Mouse (Mus musculus): ENCODE measurements around the gene Chic2. TPM values are rescaled to one million over a fixed set of nuclear protein-coding genes. Genes with fewer than 3 reads are reported as not detected.

Gene Chic2
- polyA plus RNA-seq, 1 experiment, result 29.4 TPM

DNA sequence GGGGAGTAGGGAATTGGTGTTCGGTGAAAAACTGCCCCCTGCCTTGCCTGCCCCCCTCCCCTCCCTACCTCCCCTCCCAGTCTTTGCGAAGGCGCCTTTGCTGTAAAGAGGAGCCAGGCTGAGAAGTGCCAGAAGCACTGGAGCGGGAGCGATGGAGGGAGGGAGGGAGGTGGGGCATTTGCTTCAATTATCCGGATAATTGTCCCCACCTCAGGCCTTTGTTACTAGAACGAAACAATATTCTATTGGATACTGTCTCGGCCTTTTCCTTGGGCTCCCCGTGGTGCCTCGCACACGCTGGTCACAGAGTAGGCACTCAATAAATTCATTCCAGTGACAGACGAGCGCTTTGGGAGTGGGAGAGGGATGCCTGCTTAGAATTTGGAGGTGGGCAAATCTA lies 25.6 kb upstream of the Chic2 start:
- Histone ChIP-seq H3K4me3 (ENCODE audit: insufficient read depth, low read length) (no peak overlapping the region), H3K27ac (ENCODE audit: insufficient read depth, low read length) (no peak overlapping the region), H3K4me1 (ENCODE audit: control insufficient read depth, insufficient read depth, low read length) (no peaks in the 10 kb centered on the region)
- no peak for TF ChIP-seq CTCF (IDR thresholded peaks at IDR 0.05; ENCODE audit: borderline replicate concordance, insufficient read depth, low read length)
- TF ChIP-seq POLR2A (IDR thresholded peaks at IDR 0.05; ENCODE audit: low read depth, low read length), result no peak

DNA sequence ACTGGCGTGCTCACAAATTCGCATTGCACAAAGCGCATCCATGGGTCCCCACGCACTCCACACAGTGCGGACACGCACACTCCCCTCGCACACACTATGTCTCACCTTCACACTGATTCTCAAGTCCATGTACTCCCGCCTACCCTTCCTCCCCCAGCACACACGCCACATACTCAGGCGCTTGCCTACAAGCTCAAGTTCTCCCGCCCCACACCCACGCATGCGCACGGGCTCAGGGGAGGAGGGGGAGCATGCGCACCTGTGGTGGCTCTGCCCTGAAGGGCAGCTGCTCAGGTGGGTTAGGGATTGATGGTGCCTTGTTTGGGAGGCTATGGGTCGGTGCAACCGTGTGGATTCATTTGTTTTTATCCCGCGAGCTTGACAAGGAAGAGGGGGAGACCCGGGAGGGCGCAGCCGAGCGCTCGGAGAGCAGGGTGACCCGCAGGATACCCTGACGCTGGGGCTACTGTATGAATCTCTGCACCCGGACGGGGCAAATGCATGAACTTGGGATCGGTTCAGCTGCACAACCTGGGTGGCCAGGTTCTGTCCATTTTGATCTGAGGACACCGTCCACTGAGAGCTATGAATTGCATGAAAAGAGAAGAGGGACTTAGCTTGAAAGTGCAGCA lies 22.7 kb upstream of the Chic2 start:
- H3K27ac ChIP-seq (ENCODE audit: insufficient read depth, low read length), result no peak overlapping the region
- H3K4me1 ChIP-seq (ENCODE audit: control insufficient read depth, insufficient read depth, low read length), result no peaks in the 10 kb centered on the region

DNA sequence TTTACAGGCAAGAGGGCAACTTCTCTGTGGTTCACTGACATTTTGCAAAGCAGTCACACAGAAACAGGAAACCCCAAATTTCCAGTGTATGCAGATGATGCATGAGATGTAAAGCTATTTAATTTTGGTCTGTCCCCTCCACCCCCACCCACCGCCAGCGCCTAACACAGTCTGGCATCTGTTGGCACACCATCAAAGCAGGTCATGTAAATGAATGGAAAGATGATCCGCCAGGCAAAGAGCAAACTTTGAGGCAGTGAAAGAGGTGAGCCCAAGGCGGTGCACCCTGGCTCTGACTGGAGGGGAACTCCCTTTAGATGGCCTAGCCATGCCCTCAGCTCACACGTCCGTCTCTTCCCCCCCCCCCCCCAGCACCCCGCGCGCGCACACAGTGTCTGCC lies 22.1 kb upstream of the Chic2 start:
- Histone ChIP-seq H3K4me1 (ENCODE audit: control insufficient read depth, insufficient read depth, low read length) (no peaks in the 10 kb centered on the region), H3K27ac (ENCODE audit: insufficient read depth, low read length) (no peak overlapping the region), H3K4me3 (ENCODE audit: insufficient read depth, low read length) (no peak overlapping the region)
- TF ChIP-seq POLR2A (IDR thresholded peaks at IDR 0.05; ENCODE audit: low read depth, low read length) (no peak), CTCF (IDR thresholded peaks at IDR 0.05; ENCODE audit: borderline replicate concordance, insufficient read depth, low read length) (no peak)

More for the DNA sequence above, 22.7 kb upstream of the Chic2 start:
- peak overlapping the region; percentile 24 for H3K4me3 ChIP-seq (ENCODE audit: insufficient read depth, low read length)
- TF ChIP-seq CTCF (IDR thresholded peaks at IDR 0.05; ENCODE audit: borderline replicate concordance, insufficient read depth, low read length) (no peak), POLR2A (IDR thresholded peaks at IDR 0.05; ENCODE audit: low read depth, low read length) (no peak)

DNA sequence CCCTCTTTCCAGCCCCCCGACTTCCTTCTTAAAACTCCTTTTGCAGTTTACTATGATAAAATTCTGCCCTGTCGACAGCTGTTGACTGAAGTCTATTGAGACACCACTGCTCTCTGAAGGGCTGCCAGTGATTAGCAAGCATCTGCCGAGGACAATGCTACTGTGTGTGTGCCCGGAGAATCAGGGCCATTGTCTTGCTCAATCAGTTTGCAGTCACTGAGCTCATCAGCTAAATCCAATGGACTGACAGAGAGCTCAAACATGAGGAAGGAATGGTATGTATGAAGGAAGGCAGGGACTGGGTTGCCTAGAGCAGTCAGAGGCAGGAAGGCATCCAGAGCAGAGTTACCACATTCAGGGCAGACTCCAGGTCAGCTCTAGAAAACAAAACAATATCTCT lies 18.6 kb upstream of the Chic2 start:
- Histone ChIP-seq H3K4me1 (ENCODE audit: control insufficient read depth, insufficient read depth, low read length) (no peaks in the 10 kb centered on the region), H3K27ac (ENCODE audit: insufficient read depth, low read length) (no peak overlapping the region), H3K4me3 (ENCODE audit: insufficient read depth, low read length) (no peak overlapping the region)
- TF ChIP-seq POLR2A (IDR thresholded peaks at IDR 0.05; ENCODE audit: low read depth, low read length) (no peak), CTCF (IDR thresholded peaks at IDR 0.05; ENCODE audit: borderline replicate concordance, insufficient read depth, low read length) (no peak)

DNA sequence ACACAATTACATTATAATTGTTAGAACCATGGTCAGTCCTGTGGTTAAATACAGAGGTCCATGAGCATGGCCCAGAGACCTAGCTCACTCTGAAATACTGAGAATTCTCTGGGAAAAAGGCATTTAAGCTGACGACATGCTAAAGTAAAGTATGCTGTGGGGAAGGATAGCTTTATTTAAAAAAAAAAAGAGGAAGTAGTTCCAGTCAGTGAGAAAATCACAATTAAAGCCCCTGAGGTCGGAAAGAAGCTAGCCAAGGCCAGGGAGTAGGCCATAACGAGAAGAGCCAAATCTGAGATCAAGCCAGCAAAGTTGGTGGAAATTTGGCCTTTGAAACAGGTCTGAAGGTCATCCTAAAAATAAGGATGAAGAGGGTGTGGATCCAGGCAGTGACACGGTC lies 6.5 kb upstream of the Chic2 start:
- no peak overlapping the region for H3K27ac ChIP-seq (ENCODE audit: insufficient read depth, low read length)
- TF ChIP-seq CTCF (IDR thresholded peaks at IDR 0.05; ENCODE audit: borderline replicate concordance, insufficient read depth, low read length) (no peak), POLR2A (IDR thresholded peaks at IDR 0.05; ENCODE audit: low read depth, low read length) (no peak)
- no peak overlapping the region for H3K4me3 ChIP-seq (ENCODE audit: insufficient read depth, low read length)
- H3K4me1 ChIP-seq (ENCODE audit: control insufficient read depth, insufficient read depth, low read length), result peaks cover 4% of the 10 kb centered on the region; the same call in 1 of the 2 replicates

DNA sequence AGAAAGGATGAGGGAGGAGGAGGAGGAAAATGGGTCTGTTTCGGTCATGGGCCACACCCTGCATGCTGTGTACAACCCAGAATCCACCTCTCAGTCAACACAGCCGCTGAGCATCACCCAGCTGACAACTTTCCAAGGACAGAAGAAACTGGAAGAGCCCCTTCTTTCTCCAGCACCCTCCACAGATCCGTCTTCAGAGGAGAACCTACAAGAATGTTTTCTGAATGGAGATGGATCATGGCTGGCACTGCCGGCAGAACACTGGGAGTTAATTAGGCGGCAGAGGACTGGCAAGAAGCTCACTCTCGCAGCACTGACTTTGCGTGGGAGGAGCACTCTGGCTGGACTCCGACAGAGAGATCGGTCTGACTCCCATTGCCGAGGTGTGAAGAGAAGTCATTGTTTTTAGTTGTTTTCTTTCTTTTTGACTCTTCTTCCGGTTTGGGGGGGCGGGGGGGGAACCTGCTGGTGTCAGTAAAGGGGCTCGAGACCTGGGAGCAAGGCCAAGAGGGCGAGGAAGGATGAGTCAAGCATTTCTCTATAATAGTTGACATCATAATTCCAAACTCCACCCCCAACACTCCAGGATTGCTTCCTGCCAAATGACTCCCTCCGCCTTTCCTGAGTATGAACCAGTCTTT lies 2.2 kb upstream of the Chic2 start:
- Histone ChIP-seq H3K27ac (ENCODE audit: insufficient read depth, low read length) (no peak overlapping the region; the same call in 1 of the 2 replicates), H3K4me1 (ENCODE audit: control insufficient read depth, insufficient read depth, low read length) (peaks cover 7% of the 10 kb centered on the region), H3K4me3 (ENCODE audit: insufficient read depth, low read length) (no peak overlapping the region)
- TF ChIP-seq POLR2A (IDR thresholded peaks at IDR 0.05; ENCODE audit: low read depth, low read length) (no peak), CTCF (IDR thresholded peaks at IDR 0.05; ENCODE audit: borderline replicate concordance, insufficient read depth, low read length) (no peak)

DNA sequence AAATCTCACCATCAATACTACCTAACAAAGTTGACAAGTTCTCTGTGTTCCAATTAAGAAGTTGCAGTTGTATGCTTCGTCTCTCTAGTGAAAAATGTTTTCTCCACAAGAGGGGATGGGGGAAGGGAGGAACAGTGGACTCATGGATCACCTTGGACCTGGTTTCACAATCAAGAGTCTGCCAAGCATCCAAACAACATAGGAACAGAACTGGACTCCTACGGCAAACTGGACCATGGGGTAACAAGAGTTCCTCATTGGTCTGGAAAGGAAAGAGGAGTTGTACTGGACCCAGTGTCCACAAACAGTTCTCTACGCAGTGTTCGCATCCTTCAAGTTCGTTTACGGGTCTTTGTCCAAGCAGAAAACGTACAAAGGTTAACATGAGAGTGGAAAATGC lies 797 bp upstream of the Chic2 start:
- peak overlapping the region; percentile 16; the same call in 1 of the 2 replicates for H3K27ac ChIP-seq (ENCODE audit: insufficient read depth, low read length)
- TF ChIP-seq CTCF (IDR thresholded peaks at IDR 0.05; ENCODE audit: borderline replicate concordance, insufficient read depth, low read length), result no peak
- no peak for TF ChIP-seq POLR2A (IDR thresholded peaks at IDR 0.05; ENCODE audit: low read depth, low read length)
- no peak overlapping the region for H3K4me3 ChIP-seq (ENCODE audit: insufficient read depth, low read length)
- peaks cover 7% of the 10 kb centered on the region for H3K4me1 ChIP-seq (ENCODE audit: control insufficient read depth, insufficient read depth, low read length)

DNA sequence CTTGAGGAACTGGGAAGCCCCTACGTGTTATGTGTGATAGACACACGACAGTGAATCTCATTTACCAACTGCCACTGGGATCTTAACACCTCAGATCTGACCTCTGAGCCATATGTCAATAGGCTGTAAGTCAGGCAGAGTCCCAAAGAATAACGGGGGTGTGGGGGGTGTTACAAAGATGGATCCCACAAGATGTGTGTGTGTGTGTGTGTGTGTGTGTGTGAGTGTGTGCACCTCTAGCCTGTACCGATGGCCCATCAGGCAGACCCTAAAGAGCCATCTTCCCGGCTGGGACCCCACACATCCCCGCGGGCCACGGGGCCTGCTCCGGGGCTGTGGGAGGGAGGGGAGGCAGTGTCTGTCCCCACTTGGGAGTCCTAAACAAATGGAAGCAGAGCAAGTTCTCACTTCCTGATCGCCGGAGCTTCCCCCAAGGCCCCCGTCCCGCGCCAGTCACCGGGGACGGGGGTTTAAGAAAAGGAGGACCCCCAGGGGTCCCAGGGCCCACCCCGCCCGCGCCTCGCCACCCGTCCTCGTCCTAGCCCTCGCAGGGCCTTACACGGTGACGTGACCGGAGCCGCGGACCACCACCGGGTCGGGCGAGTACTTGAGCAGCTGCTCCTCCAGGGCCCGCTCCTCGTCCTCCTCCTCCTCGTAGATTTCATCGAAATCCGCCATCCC lies 813 bp downstream of the Chic2 start:
- H3K27ac ChIP-seq (ENCODE audit: insufficient read depth, low read length), result peak overlapping the region; percentile 82
- peaks cover 7% of the 10 kb centered on the region for H3K4me1 ChIP-seq (ENCODE audit: control insufficient read depth, insufficient read depth, low read length)
- no peak for TF ChIP-seq CTCF (IDR thresholded peaks at IDR 0.05; ENCODE audit: borderline replicate concordance, insufficient read depth, low read length)
- TF ChIP-seq POLR2A (IDR thresholded peaks at IDR 0.05; ENCODE audit: low read depth, low read length), result no peak
- H3K4me3 ChIP-seq (ENCODE audit: insufficient read depth, low read length), result peak overlapping the region; percentile 96

DNA sequence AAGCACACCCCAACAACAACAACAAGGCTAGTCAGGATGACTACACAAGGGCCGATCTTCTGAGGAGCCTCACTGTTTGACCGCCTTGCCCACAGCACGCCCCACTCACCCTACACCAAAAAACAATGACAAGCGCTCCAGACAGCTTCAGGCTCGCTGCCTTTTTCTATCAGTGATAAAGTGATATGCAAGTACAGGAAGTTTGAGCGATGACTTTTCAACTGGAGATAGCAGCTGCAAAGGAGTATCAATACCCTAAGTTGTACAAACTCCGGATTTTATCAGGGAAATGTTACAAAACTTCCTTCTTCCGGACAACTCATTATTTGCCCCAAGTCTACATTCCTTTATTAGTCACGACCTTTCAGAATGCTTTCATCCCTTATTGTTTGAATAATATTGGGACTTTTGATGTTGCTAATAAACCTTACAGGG lies 1.5 kb downstream of the Chic2 start:
- TF ChIP-seq CTCF (IDR thresholded peaks at IDR 0.05; ENCODE audit: borderline replicate concordance, insufficient read depth, low read length) (no peak), POLR2A (IDR thresholded peaks at IDR 0.05; ENCODE audit: low read depth, low read length) (no peak)
- H3K27ac ChIP-seq (ENCODE audit: insufficient read depth, low read length), result no peak overlapping the region

DNA sequence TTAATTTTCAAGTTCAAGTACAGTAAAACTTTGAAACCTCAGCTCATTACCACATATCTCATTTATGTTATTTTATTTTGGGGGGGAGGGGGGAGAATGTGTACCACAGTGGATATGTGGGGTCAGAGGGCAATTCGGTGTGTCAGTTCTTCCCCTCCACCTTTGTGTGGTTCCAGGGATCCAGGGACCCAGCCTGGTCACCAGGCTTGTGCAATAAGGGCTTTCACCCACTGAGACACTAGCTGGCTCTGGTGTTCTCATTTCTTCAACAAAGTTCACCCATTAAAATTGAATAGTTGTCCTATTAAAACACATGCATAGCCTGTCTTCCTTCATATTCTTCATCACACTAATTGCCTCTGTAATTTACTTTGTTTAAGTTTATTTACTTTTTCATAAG lies 5.3 kb downstream of the Chic2 start:
- Histone ChIP-seq H3K27ac (ENCODE audit: insufficient read depth, low read length) (no peak overlapping the region), H3K4me1 (ENCODE audit: control insufficient read depth, insufficient read depth, low read length) (peaks cover 2% of the 10 kb centered on the region; the same call in 1 of the 2 replicates), H3K4me3 (ENCODE audit: insufficient read depth, low read length) (no peak overlapping the region)
- no peak for TF ChIP-seq CTCF (IDR thresholded peaks at IDR 0.05; ENCODE audit: borderline replicate concordance, insufficient read depth, low read length)
- no peak for TF ChIP-seq POLR2A (IDR thresholded peaks at IDR 0.05; ENCODE audit: low read depth, low read length)

More for the DNA sequence above, 1.5 kb downstream of the Chic2 start:
- peaks cover 7% of the 10 kb centered on the region for H3K4me1 ChIP-seq (ENCODE audit: control insufficient read depth, insufficient read depth, low read length)
- H3K4me3 ChIP-seq (ENCODE audit: insufficient read depth, low read length), result peak overlapping the region; percentile 96

Data from embryonic fibroblast, embryonic 13.5 days (primary cell).